ENCODE assay signal across 9 mouse cellular contexts in the genomic region with DNA sequence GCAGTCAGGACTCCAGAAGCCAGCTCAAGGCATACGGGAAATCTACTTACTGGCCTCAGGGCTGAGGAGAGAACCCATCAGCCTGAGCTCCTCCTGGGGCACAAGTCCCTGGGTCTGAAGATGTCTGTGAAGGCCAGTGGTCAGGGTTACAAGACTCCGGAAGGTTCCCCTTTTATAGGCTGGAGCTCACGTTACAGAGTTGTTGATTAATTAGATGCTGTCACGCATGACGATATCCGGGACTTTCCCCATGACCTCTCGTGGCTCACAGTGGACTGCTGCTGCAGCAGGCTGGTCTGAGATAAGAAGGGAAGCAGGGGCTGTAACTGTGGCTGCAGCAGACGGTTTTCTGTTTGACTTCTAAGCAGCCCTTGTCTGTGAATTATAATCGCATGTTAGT. TPM values are rescaled to one million over a fixed set of nuclear protein-coding genes. Genes with fewer than 3 reads are reported as not detected.
A peak's percentile ranks its signal among the peaks of the same experiment; 100 is the strongest.
DNase-seq lines count a peak whose midpoint lies in the region; ATAC-seq and TF ChIP-seq lines count a peak whose summit lies in the region.
"Had no signal": no experiment of that assay in that cellular context is flagged by ENCODE, and none has a peak within 500 bp of the region (broad histone marks: within the 10 kb centered on the region; RNA-seq: fewer than 3 reads in every experiment).

No protein-coding gene starts in this region.

- H3K4me3 ChIP-seq in intestine, embryonic 14.5 days (ENCODE audit: low read depth, low read length), result peak overlapping the region; percentile 13; the same call in 1 of the 2 replicates
- H3K4me3 ChIP-seq in liver, embryonic 14.5 days (ENCODE audit: insufficient read depth in 1 of 2, low read depth in 2 of 2, low read length in 2 of 2), result peak overlapping the region; percentile 17 to 20; a peak in 3 of 4 replicates
- H3K4me3 ChIP-seq in hindbrain, embryonic 12.5 days, result no peak overlapping the region
- H3K4me3 ChIP-seq: erythroblast, embryonic 14.5 days had no signal

- H3K36me3 ChIP-seq in intestine, embryonic 14.5 days (ENCODE audit: control insufficient read depth, insufficient read depth, low read length), result no peaks in the 10 kb centered on the region
- no peaks in the 10 kb centered on the region for H3K36me3 ChIP-seq in liver, embryonic 14.5 days (replicated peaks; ENCODE audit: control insufficient read depth, insufficient read depth, low read depth)
- H3K36me3 ChIP-seq in hindbrain, embryonic 12.5 days, result no peaks in the 10 kb centered on the region

- no peak for ATAC-seq in intestine, embryonic 14.5 days (replicated peaks; ENCODE audit: low FRiP score, low TSS enrichment, low read depth)
- peak; percentile 50 for ATAC-seq in liver, embryonic 14.5 days (ENCODE audit: insufficient read depth)
- no peak for ATAC-seq in hindbrain, embryonic 12.5 days (ENCODE audit: low FRiP score)

- TF ChIP-seq EP300 in liver, embryonic 14.5 days (IDR thresholded peaks at IDR 0.05; ENCODE audit: low read depth), result no peak

- peak overlapping the region; percentile 83 for H3K27ac ChIP-seq in intestine, embryonic 14.5 days (ENCODE audit: low read depth)
- H3K27ac ChIP-seq in liver, embryonic 14.5 days, result no peak overlapping the region
- no peak overlapping the region for H3K27ac ChIP-seq in hindbrain, embryonic 12.5 days

- H3K9me3 ChIP-seq in intestine, embryonic 14.5 days (ENCODE audit: control insufficient read depth, low read length), result no peaks in the 10 kb centered on the region
- H3K9me3 ChIP-seq in liver, embryonic 14.5 days (ENCODE audit: control insufficient read depth, low read length), result no peaks in the 10 kb centered on the region
- no peaks in the 10 kb centered on the region for H3K9me3 ChIP-seq in hindbrain, embryonic 12.5 days (replicated peaks)

- H3K4me1 ChIP-seq in intestine, embryonic 14.5 days (replicated peaks; ENCODE audit: control insufficient read depth, insufficient read depth, low read length), result peaks cover 39% of the 10 kb centered on the region
- peaks cover 4 to 39% of the 10 kb centered on the region in 2 experiments; a peak in 2 of 4 replicates for H3K4me1 ChIP-seq in liver, embryonic 14.5 days (replicated peaks; ENCODE audit: control insufficient read depth in 2 of 2, insufficient read depth in 2 of 2, low read length in 1 of 2)
- peaks cover 6% of the 10 kb centered on the region; the same call in 1 of the 2 replicates for H3K4me1 ChIP-seq in hindbrain, embryonic 12.5 days

- peak; percentile 88 for DNase-seq in MN1 (ENCODE audit: low spot score)
- peak; percentile 63 for DNase-seq in c-Kit-positive CD71-positive TER-119-negative erythroid progenitor cells, embryonic 14.5 days (ENCODE audit: low read depth)
- peak; percentile 72 for DNase-seq in intestine, embryonic 14.5 days (ENCODE audit: low spot score)
- peak; percentile 42 to 62 (median 43) for DNase-seq in liver, embryonic 14.5 days (ENCODE audit: low read depth in 3 of 3, low spot score in 3 of 3)
- DNase-seq in spleen, adult 12 weeks (ENCODE audit: low spot score), result peak; percentile 34
- no peak for DNase-seq in cerebellum, adult 11 months
- no peak for DNase-seq in cerebellum, postnatal 25 days

- TF ChIP-seq CTCF in liver, embryonic 14.5 days (IDR thresholded peaks at IDR 0.05; ENCODE audit: low read depth), result no peak

- H3K9ac ChIP-seq in intestine, embryonic 14.5 days (ENCODE audit: low read length), result peak overlapping the region; percentile 25
- H3K9ac ChIP-seq in liver, embryonic 14.5 days (replicated peaks), result no peak overlapping the region
- no peak overlapping the region for H3K9ac ChIP-seq in hindbrain, embryonic 12.5 days

- H3K4me2 ChIP-seq in intestine, embryonic 14.5 days (ENCODE audit: low read length), result peak overlapping the region; percentile 38
- H3K4me2 ChIP-seq in liver, embryonic 14.5 days (ENCODE audit: low read depth), result peak overlapping the region; percentile 47
- no peak overlapping the region for H3K4me2 ChIP-seq in hindbrain, embryonic 12.5 days (replicated peaks)

- no peaks in the 10 kb centered on the region for H3K27me3 ChIP-seq in intestine, embryonic 14.5 days (replicated peaks; ENCODE audit: control insufficient read depth, insufficient read depth, low read length)
- no peaks in the 10 kb centered on the region for H3K27me3 ChIP-seq in liver, embryonic 14.5 days (ENCODE audit: control insufficient read depth, insufficient read depth, low read length)
- peaks cover 22% of the 10 kb centered on the region for H3K27me3 ChIP-seq in hindbrain, embryonic 12.5 days

- 1% methylated on average over 9 of the region's 9 CpGs for WGBS in intestine, embryonic 14.5 days
- WGBS in liver, embryonic 14.5 days (ENCODE audit: insufficient replicate concordance), result 2% methylated on average over 9 of the region's 9 CpGs
- 43% methylated on average over 9 of the region's 9 CpGs for WGBS in hindbrain, embryonic 12.5 days

RNA-seq across cellular contexts. Expression of gene Neurl3, which starts 1.2 kb away (rescaled TPM):
- polyA plus RNA-seq in intestine, embryonic 14.5 days (2014; fragmentation: Nextera tagmentation; extraction: Ambion mirVana), result 13.4 and 16.2 TPM in 2 replicates
- polyA plus RNA-seq in liver, embryonic 14.5 days (2012; rRNA removed), result 2.0 and 2.6 TPM in 2 replicates
- polyA plus RNA-seq in liver, embryonic 14.5 days (2014; fragmentation: Nextera tagmentation; extraction: Ambion mirVana), result 1.5 and 1.9 TPM in 2 replicates
- 0.52 and 0.77 TPM in 2 replicates for polyA plus RNA-seq in hindbrain, embryonic 12.5 days (2016; fragmentation: Nextera tagmentation; extraction: Ambion mirVana)

RNA-seq across cellular contexts. Expression of gene Uggt1, which starts 28.8 kb away (rescaled TPM):
- polyA plus RNA-seq in intestine, embryonic 14.5 days (2014; fragmentation: Nextera tagmentation; extraction: Ambion mirVana), result 71.5 and 75.3 TPM in 2 replicates
- 4.6 and 5.8 TPM in 2 replicates for polyA plus RNA-seq in liver, embryonic 14.5 days (2012; rRNA removed)
- 22.6 and 25.5 TPM in 2 replicates for polyA plus RNA-seq in liver, embryonic 14.5 days (2014; fragmentation: Nextera tagmentation; extraction: Ambion mirVana)
- polyA plus RNA-seq in hindbrain, embryonic 12.5 days (2016; fragmentation: Nextera tagmentation; extraction: Ambion mirVana), result 60.2 and 61.0 TPM in 2 replicates

RNA-seq across cellular contexts. Expression of gene Arid5a, which starts 34.2 kb away (rescaled TPM):
- 2.2 and 3.2 TPM in 2 replicates for polyA plus RNA-seq in intestine, embryonic 14.5 days (2014; fragmentation: Nextera tagmentation; extraction: Ambion mirVana)
- polyA plus RNA-seq in liver, embryonic 14.5 days (2012; rRNA removed), result 0.67 and 1.1 TPM in 2 replicates
- 1.2 and 1.9 TPM in 2 replicates for polyA plus RNA-seq in liver, embryonic 14.5 days (2014; fragmentation: Nextera tagmentation; extraction: Ambion mirVana)
- polyA plus RNA-seq in hindbrain, embryonic 12.5 days (2016; fragmentation: Nextera tagmentation; extraction: Ambion mirVana), result 3.6 and 3.8 TPM in 2 replicates

Comparison
In these comparisons a context has a peak if more than half of its experiments do, and no peak if none do; other contexts are left out.
1. DNase-seq: peak in MN1 (single experiment), c-Kit-positive CD71-positive TER-119-negative erythroid progenitor cells, embryonic 14.5 days (single experiment), intestine, embryonic 14.5 days (single experiment), liver, embryonic 14.5 days (3 of 3) and spleen, adult 12 weeks (single experiment); none in cerebellum, adult 11 months (single experiment) and cerebellum, postnatal 25 days (0 of 2).